Mouse (Mus musculus): ENCODE data around the gene Serinc5. TPM values are rescaled to one million over a fixed set of nuclear protein-coding genes. Genes with fewer than 3 reads are reported as not detected.

Gene Serinc5
- total RNA-seq, 2 experiments from 2014 or later = 44.0 to 56.6 TPM

Other genes with a start within 250 kb of the Serinc5 start
- gene Ankrd34b, start 185.2 kb upstream of the Serinc5 start, total RNA-seq (2015; ENCODE audit: low replicate concordance) = not detected in 2 replicates
- gene Ankrd34b, start 185.2 kb upstream of the Serinc5 start, total RNA-seq (2017; ENCODE audit: low replicate concordance) = not detected in 2 replicates
- gene Fam151b, start 127.1 kb upstream of the Serinc5 start, total RNA-seq (2015; ENCODE audit: low replicate concordance) = 2.2 and 11.7 TPM in 2 replicates
- 0.51 TPM in 1 of 2 replicates, not detected in the other for gene Fam151b, start 127.1 kb upstream of the Serinc5 start, total RNA-seq (2017; ENCODE audit: low replicate concordance)
- gene Zfyve16, start 80.2 kb upstream of the Serinc5 start, total RNA-seq (2015; ENCODE audit: low replicate concordance) = 1.4 and 3.4 TPM in 2 replicates
- 1.7 and 3.9 TPM in 2 replicates for gene Zfyve16, start 80.2 kb upstream of the Serinc5 start, total RNA-seq (2017; ENCODE audit: low replicate concordance)
- gene Spz1, start 34.9 kb upstream of the Serinc5 start, total RNA-seq (2015; ENCODE audit: low replicate concordance) = not detected in 2 replicates
- gene Spz1, start 34.9 kb upstream of the Serinc5 start, total RNA-seq (2017; ENCODE audit: low replicate concordance) = not detected in 2 replicates
- gene Thbs4, start 183.7 kb downstream of the Serinc5 start, total RNA-seq (2015; ENCODE audit: low replicate concordance) = not detected in 2 replicates
- gene Thbs4, start 183.7 kb downstream of the Serinc5 start, total RNA-seq (2017; ENCODE audit: low replicate concordance) = not detected in 2 replicates
- gene Mtx3, start 233.7 kb downstream of the Serinc5 start, total RNA-seq (2015; ENCODE audit: low replicate concordance) = 1.1 TPM in 1 of 2 replicates, not detected in the other
- gene Mtx3, start 233.7 kb downstream of the Serinc5 start, total RNA-seq (2017; ENCODE audit: low replicate concordance) = 0.90 and 1.5 TPM in 2 replicates

All from erythroid progenitor cell, adult 5-6 weeks (primary cell).